Mouse (Mus musculus) MEL (cell line): ENCODE measurements around the gene Flnb. TPM values are rescaled to one million over a fixed set of nuclear protein-coding genes. Genes with fewer than 3 reads are reported as not detected.

Experiments
- DNase-seq: peaks from one replicate; pipeline ENCODE4 v3.0.0; 2011; ENCODE audit warnings: low read depth, low spot score
- H3K27ac ChIP-seq: 2 replicates; pipeline ENCODE4 v1.5.1; 2012; ENCODE audit warnings: low read depth, mild to moderate bottlenecking, control low read depth, low read length, moderate library complexity; ENCODE audit not compliant: control insufficient read depth
- H3K27me3 ChIP-seq, 2 experiments: fragments of 150-350 bp in 1 of 2; sonication (generic) in 1 of 2; 2 replicates each; pipeline ENCODE4 v1.6.1; 2012; ENCODE audit warnings: low read length in 2 of 2, mild to moderate bottlenecking in 2 of 2, improper control_type of control experiment in 1 of 2, moderate library complexity in 1 of 2; ENCODE audit not compliant: insufficient read depth in 2 of 2, control insufficient read depth in 1 of 2
- H3K36me3 ChIP-seq, 2 experiments: 2 replicates each; pipeline ENCODE4 v1.6.1; 2012 to 2014; ENCODE audit warnings: low read length in 2 of 2, improper control_type of control experiment in 1 of 2, inconsistent platforms in 1 of 2, mild to moderate bottlenecking in 1 of 2; ENCODE audit not compliant: insufficient read depth in 2 of 2, control insufficient read depth in 1 of 2
- H3K4me1 ChIP-seq, 2 experiments: fragments of 150-350 bp in 1 of 2; sonication (generic) in 1 of 2; 2 replicates each; pipeline ENCODE4 v1.6.1; 2012; ENCODE audit warnings: low read length in 2 of 2, improper control_type of control experiment in 1 of 2, mild to moderate bottlenecking in 1 of 2; ENCODE audit not compliant: insufficient read depth in 2 of 2, control insufficient read depth in 1 of 2
- H3K4me3 ChIP-seq, 2 experiments: fragments of 150-350 bp in 1 of 2; sonication (generic) in 1 of 2; 2 replicates each; pipeline ENCODE4 v1.5.1; 2012; ENCODE audit warnings: low read depth in 2 of 2, low read length in 2 of 2, mild to moderate bottlenecking in 2 of 2, moderate library complexity in 2 of 2, control low read depth in 1 of 2, improper control_type of control experiment in 1 of 2; ENCODE audit not compliant: control insufficient read depth in 1 of 2, insufficient read depth in 1 of 2
- H3K79me2 ChIP-seq: 2 replicates; pipeline ENCODE4 v1.6.1; 2012; ENCODE audit warnings: mild to moderate bottlenecking, low read length, moderate library complexity; ENCODE audit not compliant: control insufficient read depth, poor library complexity, insufficient read depth
- H3K9ac ChIP-seq: 2 replicates; pipeline ENCODE4 v1.6.1; 2012; ENCODE audit warnings: low read depth, mild to moderate bottlenecking, control low read depth, low read length, moderate library complexity; ENCODE audit not compliant: control insufficient read depth, poor library complexity, severe bottlenecking
- H3K9me3 ChIP-seq: fragments of 150-350 bp; sonication (generic); replicated peaks from 2 replicates; pipeline ENCODE4 v1.6.1; 2012; ENCODE audit warnings: mild to moderate bottlenecking, low read length, improper control_type of control experiment, moderate library complexity; ENCODE audit not compliant: insufficient read depth
- BHLHE40 ChIP-seq: IDR thresholded peaks from 2 replicates; pipeline ENCODE4 v1.6.1; 2012; ENCODE audit warnings: low read depth, mild to moderate bottlenecking, inconsistent platforms, low read length, improper control_type of control experiment, borderline replicate concordance
- CHD1 ChIP-seq: IDR thresholded peaks from 2 replicates; pipeline ENCODE4 v1.6.1; 2012; ENCODE audit warnings: low read depth, mild to moderate bottlenecking, inconsistent platforms, low read length, improper control_type of control experiment
- CTCF ChIP-seq, 3 experiments: IDR thresholded peaks in 2 of 3; conservative IDR thresholded peaks in 1 of 3; 2 replicates each; pipeline ENCODE4 v1.5.1; 2011 to 2012; ENCODE audit warnings: low read length in 3 of 3, low read depth in 2 of 3, mild to moderate bottlenecking in 2 of 3, improper control_type of control experiment in 1 of 3, inconsistent platforms in 1 of 3, mixed read lengths in 1 of 3, moderate library complexity in 1 of 3; ENCODE audit not compliant: control insufficient read depth in 1 of 3, insufficient read depth in 1 of 3, poor library complexity in 1 of 3, severe bottlenecking in 1 of 3
- E2F4 ChIP-seq: IDR thresholded peaks from 2 replicates; pipeline ENCODE4 v1.6.1; 2011; ENCODE audit warnings: low read depth, low read length, improper control_type of control experiment, borderline replicate concordance
- ETS1 ChIP-seq: IDR thresholded peaks from 2 replicates; pipeline ENCODE4 v1.6.1; 2012; ENCODE audit warnings: low read depth, mild to moderate bottlenecking, inconsistent platforms, low read length, improper control_type of control experiment, moderate library complexity
- GABPA ChIP-seq: IDR thresholded peaks from 2 replicates; pipeline ENCODE4 v1.6.1; 2012; ENCODE audit warnings: low read depth, mild to moderate bottlenecking, inconsistent platforms, low read length, improper control_type of control experiment, moderate library complexity
- GATA1 ChIP-seq: IDR thresholded peaks from 2 replicates; pipeline ENCODE4 v1.6.1; 2011; ENCODE audit warnings: low read depth, low read length, improper control_type of control experiment
- KAT2A ChIP-seq: conservative IDR thresholded peaks from 2 replicates; pipeline ENCODE4 v1.6.1; 2012; ENCODE audit warnings: low read depth, low read length, improper control_type of control experiment, inconsistent platforms
- MAZ ChIP-seq: IDR thresholded peaks from 2 replicates; pipeline ENCODE4 v1.6.1; 2012; ENCODE audit warnings: low read depth, mild to moderate bottlenecking, inconsistent platforms, low read length, improper control_type of control experiment
- MYB ChIP-seq: IDR thresholded peaks from 2 replicates; pipeline ENCODE4 v1.6.1; 2011; ENCODE audit warnings: mild to moderate bottlenecking, low read depth, low read length, improper control_type of control experiment
- NRF1 ChIP-seq: IDR thresholded peaks from 2 replicates; pipeline ENCODE4 v1.6.1; 2014; ENCODE audit warnings: low read depth, mild to moderate bottlenecking, inconsistent platforms, low read length, improper control_type of control experiment, moderate library complexity; ENCODE audit not compliant: poor library complexity, insufficient read depth, severe bottlenecking
- POLR2A ChIP-seq, 2 experiments: IDR thresholded peaks; 2 replicates each; pipeline ENCODE4 v1.6.1; 2011 to 2012; ENCODE audit warnings: low read length in 2 of 2, mild to moderate bottlenecking in 2 of 2, control low read depth in 1 of 2, improper control_type of control experiment in 1 of 2, low read depth in 1 of 2, moderate library complexity in 1 of 2; ENCODE audit not compliant: control insufficient read depth in 1 of 2, insufficient read depth in 1 of 2, poor library complexity in 1 of 2
- POLR2AphosphoS5 ChIP-seq: IDR thresholded peaks from 2 replicates; pipeline ENCODE4 v1.6.1; 2012; ENCODE audit warnings: low read depth, borderline replicate concordance, mild to moderate bottlenecking, inconsistent platforms, low read length, moderate library complexity, mixed read lengths
- RAD21 ChIP-seq: IDR thresholded peaks from 2 replicates; pipeline ENCODE4 v1.6.1; 2011; ENCODE audit warnings: mild to moderate bottlenecking, low read depth, low read length, improper control_type of control experiment
- RCOR1 ChIP-seq: IDR thresholded peaks from 2 replicates; pipeline ENCODE4 v1.6.1; 2012; ENCODE audit warnings: low read depth, mild to moderate bottlenecking, inconsistent platforms, low read length, improper control_type of control experiment
- SMC3 ChIP-seq: IDR thresholded peaks from 2 replicates; pipeline ENCODE4 v1.6.1; 2011; ENCODE audit warnings: low read depth, low read length, improper control_type of control experiment
- TBP ChIP-seq: IDR thresholded peaks from 2 replicates; pipeline ENCODE4 v1.8.0; 2011; ENCODE audit warnings: low read depth, low read length, improper control_type of control experiment
- UBTF ChIP-seq: IDR thresholded peaks from 2 replicates; pipeline ENCODE4 v1.6.1; 2012; ENCODE audit warnings: low read depth, mild to moderate bottlenecking, inconsistent platforms, low read length, improper control_type of control experiment, moderate library complexity, borderline replicate concordance; ENCODE audit not compliant: insufficient read depth
- USF1 ChIP-seq: IDR thresholded peaks from 2 replicates; pipeline ENCODE4 v1.6.1; 2014; ENCODE audit warnings: low read depth, mild to moderate bottlenecking, inconsistent platforms, low read length, improper control_type of control experiment, moderate library complexity
- USF2 ChIP-seq, 2 experiments: IDR thresholded peaks; 2 replicates each; pipeline ENCODE4 v1.6.1; 2011 to 2012; ENCODE audit warnings: improper control_type of control experiment in 2 of 2, low read length in 2 of 2, borderline replicate concordance in 1 of 2, inconsistent platforms in 1 of 2, low read depth in 1 of 2, mild to moderate bottlenecking in 1 of 2; ENCODE audit not compliant: insufficient read depth in 1 of 2
- ZNF384 ChIP-seq: IDR thresholded peaks from 2 replicates; pipeline ENCODE4 v1.6.1; 2012; ENCODE audit warnings: low read depth, mild to moderate bottlenecking, inconsistent platforms, low read length, improper control_type of control experiment
- polyA plus RNA-seq, 2 experiments: library from polyadenylated mRNA; stranded (reverse) in 1 of 2; unstranded in 1 of 2; fragments of >175 nt in 1 of 2; fragments of >200 nt in 1 of 2; gene quantifications; 2 replicates each; pipeline versions ENCODE4 v1.2.1 to v1.2.4; 2012; ENCODE audit warnings: low replicate concordance in 2 of 2, low read depth in 1 of 2; ENCODE audit not compliant: insufficient read length in 2 of 2, insufficient read depth in 1 of 2, missing spikeins in 1 of 2
- total RNA-seq: library from RNA; depleted of rRNA; stranded (reverse); fragments of 300-350 nt; gene quantifications from 2 replicates; pipeline ENCODE4 v1.2.3, GENCODE M21; 2012

The Flnb gene
- total and polyA plus RNA-seq, 3 experiments, result 1.0 to 3.1 TPM; not detected in 1

GRCm38 (mm10) chr14:7847746-7848232 is 30.0 kb downstream of the Flnb start:
- Histone ChIP-seq H3K27me3 (peaks cover 2 to 3% of the 10 kb centered on the region in 2 experiments; a peak in 3 of 4 replicates), H3K4me1 (no peaks in the 10 kb centered on the region), H3K36me3 (0 out of 4 replicates have a peak, but pooled peaks cover 0 to 3% of the 10 kb centered on the region in 2 experiments), H3K9ac (no peak overlapping the region), H3K79me2 (no peaks in the 10 kb centered on the region), H3K27ac (no peak overlapping the region), H3K9me3 (no peaks in the 10 kb centered on the region), H3K4me3 (no peak overlapping the region)
- no peak for TF ChIP-seq ZNF384
- TF ChIP-seq E2F4, result no peak
- TF ChIP-seq RCOR1, result no peak
- TF ChIP-seq UBTF, result no peak
- no peak for TF ChIP-seq POLR2AphosphoS5
- no peak for TF ChIP-seq GABPA
- no peak for TF ChIP-seq POLR2A (IDR thresholded peaks at IDR 0.05; ENCODE audit: control insufficient read depth in 1 of 2, insufficient read depth in 1 of 2, low read depth in 1 of 2, low read length in 2 of 2, poor library complexity in 1 of 2)
- no peak for TF ChIP-seq CTCF (IDR thresholded peaks at IDR 0.05 in 2 of 3, conservative IDR thresholded peaks at IDR 0.05 in 1 of 3; ENCODE audit: control insufficient read depth in 1 of 3, insufficient read depth in 1 of 3, low read depth in 2 of 3, low read length in 3 of 3, poor library complexity in 1 of 3, severe bottlenecking in 1 of 3)
- TF ChIP-seq BHLHE40, result no peak
- TF ChIP-seq MYB, result no peak
- no peak for TF ChIP-seq GATA1
- DNase-seq, result no peak

GRCm38 (mm10) chr14:7850913-7851312 is 33.2 kb downstream of the Flnb start:
- no peak overlapping the region for H3K4me3 ChIP-seq
- no peak for TF ChIP-seq USF2 (IDR thresholded peaks at IDR 0.05; ENCODE audit: borderline replicate concordance in 1 of 2, insufficient read depth in 1 of 2, low read depth in 1 of 2, low read length in 2 of 2)
- TF ChIP-seq E2F4, result no peak
- TF ChIP-seq CTCF (IDR thresholded peaks at IDR 0.05 in 2 of 3, conservative IDR thresholded peaks at IDR 0.05 in 1 of 3; ENCODE audit: control insufficient read depth in 1 of 3, insufficient read depth in 1 of 3, low read depth in 2 of 3, low read length in 3 of 3, poor library complexity in 1 of 3, severe bottlenecking in 1 of 3), result no peak
- no peak for TF ChIP-seq ETS1
- no peak for TF ChIP-seq MYB
- TF ChIP-seq USF1, result no peak
- TF ChIP-seq KAT2A, result no peak
- no peak for TF ChIP-seq TBP
- no peak for TF ChIP-seq SMC3
- no peak for TF ChIP-seq RAD21
- TF ChIP-seq MAZ, result no peak
- TF ChIP-seq ZNF384, result no peak
- no peak for TF ChIP-seq GABPA
- TF ChIP-seq UBTF, result no peak
- TF ChIP-seq NRF1, result no peak
- no peak for TF ChIP-seq CHD1
- no peak for TF ChIP-seq GATA1
- TF ChIP-seq, all 39 proteins: peak for 0
- no peak for DNase-seq
- Histone ChIP-seq H3K27me3 (peaks cover 3 to 5% of the 10 kb centered on the region in 2 experiments; a peak in 2 of 4 replicates), H3K36me3 (0 out of 4 replicates have a peak, but pooled peaks cover 0 to 3% of the 10 kb centered on the region in 2 experiments), H3K4me1 (no peaks in the 10 kb centered on the region), H3K27ac (no peak overlapping the region), H3K9me3 (no peaks in the 10 kb centered on the region), H3K9ac (no peak overlapping the region), H3K79me2 (no peaks in the 10 kb centered on the region)
